Comparison of ENCODE assay signal across 8 mouse cellular contexts in genomic region chr5:146832769-146833448, GRCm38 (mm10). TPM values are rescaled to one million over a fixed set of nuclear protein-coding genes. Genes with fewer than 3 reads are reported as not detected.
DNase-seq lines count a peak whose midpoint lies in the region; ATAC-seq lines count a peak whose summit lies in the region.

TSS of gene Rpl21 (plus strand) at chr5:146832890.

- peaks cover 12% of the 10 kb centered on the region; the same call in 1 of the 2 replicates for H3K4me1 ChIP-seq in forebrain, embryonic 14.5 days (ENCODE audit: control insufficient read depth, insufficient read depth, low read length)
- H3K4me1 ChIP-seq in neural tube, embryonic 15.5 days, result peaks cover 23% of the 10 kb centered on the region

- peak within 1 kb of the TSS; percentile 85 for H3K4me2 ChIP-seq in forebrain, embryonic 14.5 days (ENCODE audit: low read length)
- H3K4me2 ChIP-seq in neural tube, embryonic 15.5 days, result peak within 1 kb of the TSS; percentile 73

- no peaks in the 10 kb centered on the region for H3K9me3 ChIP-seq in forebrain, embryonic 14.5 days (replicated peaks; ENCODE audit: control insufficient read depth, low read length)
- no peaks in the 10 kb centered on the region for H3K9me3 ChIP-seq in neural tube, embryonic 15.5 days (replicated peaks)

- H3K27me3 ChIP-seq in forebrain, embryonic 14.5 days (replicated peaks; ENCODE audit: control insufficient read depth, insufficient read depth, low read length), result no peaks in the 10 kb centered on the region
- no peaks in the 10 kb centered on the region for H3K27me3 ChIP-seq in neural tube, embryonic 15.5 days (replicated peaks)

- H3K36me3 ChIP-seq in forebrain, embryonic 14.5 days (ENCODE audit: control insufficient read depth, insufficient read depth, low read length), result peaks cover 37% of the 10 kb centered on the region
- H3K36me3 ChIP-seq in neural tube, embryonic 15.5 days, result peaks cover 31% of the 10 kb centered on the region

- intact Hi-C loops in heart, postnatal 14 days (cut with DNase I), result loop anchor here (2.0 to 5.0 kb wide), 2 partner anchors 38 to 126 kb away; partner anchors contain the start of gene Usp12

- peak within 1 kb of the TSS; percentile 94 for H3K4me3 ChIP-seq in forebrain, embryonic 14.5 days (ENCODE audit: low read depth, low read length)
- peak within 1 kb of the TSS; percentile 93 for H3K4me3 ChIP-seq in neural tube, embryonic 15.5 days (replicated peaks)

- ATAC-seq in forebrain, embryonic 14.5 days, result peak; percentile 99
- ATAC-seq in neural tube, embryonic 15.5 days (ENCODE audit: low FRiP score), result peak; percentile 98

- WGBS in forebrain, embryonic 14.5 days, result under 1% methylated on average over 60 of the region's 60 CpGs
- WGBS in neural tube, embryonic 15.5 days, result under 1% methylated on average over 59 of the region's 60 CpGs

- peak; percentile 97 for DNase-seq in ES-CJ7 (ENCODE audit: low read depth, low spot score)
- peak; percentile 92 for DNase-seq in cerebellum, adult 11 months
- DNase-seq in forebrain, embryonic 14.5 days (ENCODE audit: low spot score), result peak; percentile 97
- peak; percentile 93 to 95 for DNase-seq in heart, postnatal 14 days
- DNase-seq in layer of hippocampus, adult 11-12 months (ENCODE audit: low spot score), result peak; percentile 96
- peak; percentile 93 to 94 for DNase-seq in lung, adult 18-20 months
- DNase-seq in testis, postnatal 14 days (ENCODE audit: low spot score), result peak; percentile 94

- peak within 1 kb of the TSS; percentile 96 for H3K9ac ChIP-seq in forebrain, embryonic 14.5 days (ENCODE audit: low read length)
- H3K9ac ChIP-seq in neural tube, embryonic 15.5 days (replicated peaks), result peak within 1 kb of the TSS; percentile 97

- peak within 1 kb of the TSS; percentile 86 for H3K27ac ChIP-seq in forebrain, embryonic 14.5 days (ENCODE audit: low read depth, low read length)
- H3K27ac ChIP-seq in neural tube, embryonic 15.5 days (replicated peaks), result peak within 1 kb of the TSS; percentile 94

RNA-seq across cellular contexts. Expression of gene Rpl21, which starts in this region (rescaled TPM):
- 391 and 517 TPM in 2 replicates for polyA plus RNA-seq in forebrain, embryonic 14.5 days (2014; fragmentation: Nextera tagmentation; extraction: Ambion mirVana)
- total RNA-seq in heart, postnatal 14 days (2021), result 100 to 1,000 TPM; 122 to 126 TPM
- polyA plus RNA-seq in neural tube, embryonic 15.5 days (2015; fragmentation: Nextera tagmentation; extraction: Ambion mirVana), result 337 and 386 TPM in 2 replicates

Comparison
In these comparisons a context has a peak if more than half of its experiments do, and no peak if none do; other contexts are left out.
1. Peak in every context shown above with its lines: DNase-seq, ATAC-seq, H3K4me3 ChIP-seq and H3K27ac ChIP-seq.